Mouse (Mus musculus) kidney, adult 9 months (tissue): ENCODE measurements around the gene Arhgap27.
A peak's percentile ranks its signal among the peaks of the same experiment; 100 is the strongest.
"Not testable (repeated sequence)": the region's sequence is repeated elsewhere in the genome, so short reads cannot be mapped to it uniquely, and the experiment has no call there.

Experiments
- DNase-seq: peaks from one replicate; pipeline ENCODE4 v3.0.0; 2022

Gene Arhgap27

DNA sequence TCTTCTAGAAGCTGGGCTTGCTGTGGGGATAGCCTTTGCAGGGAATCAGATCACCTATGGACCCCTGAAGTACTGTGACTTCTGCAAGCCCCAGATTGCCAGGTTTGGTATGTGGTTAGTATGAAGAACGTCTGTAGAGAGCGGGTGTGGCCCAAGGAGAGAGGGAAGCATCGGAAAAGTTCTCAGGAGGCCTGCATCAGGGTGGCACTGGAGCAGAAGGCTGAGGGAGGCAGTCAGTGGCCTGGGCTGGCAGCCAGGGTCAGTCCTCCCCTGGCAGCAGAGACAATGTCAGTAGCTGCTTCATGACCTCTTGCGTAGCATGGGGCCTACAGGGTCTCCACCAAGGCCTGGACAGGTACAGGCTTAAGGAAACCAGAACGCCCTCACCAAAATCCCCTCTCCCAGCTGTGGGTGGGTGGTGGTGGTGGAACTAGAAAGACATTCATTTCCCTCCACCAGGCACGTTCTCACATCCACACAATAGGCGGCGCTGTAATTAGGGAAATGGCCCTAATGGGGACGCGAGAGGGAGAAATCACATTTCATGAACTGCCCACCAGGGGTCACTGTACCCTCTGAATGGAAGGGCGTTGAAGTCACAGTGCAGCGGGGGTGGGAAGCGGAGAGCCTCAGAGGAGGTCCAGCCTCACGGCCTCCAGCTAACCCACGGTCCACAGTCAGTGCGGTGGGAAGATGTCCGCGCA lies 31.2 kb downstream of the Arhgap27 start:
- DNase-seq: peak; percentile 89

DNA sequence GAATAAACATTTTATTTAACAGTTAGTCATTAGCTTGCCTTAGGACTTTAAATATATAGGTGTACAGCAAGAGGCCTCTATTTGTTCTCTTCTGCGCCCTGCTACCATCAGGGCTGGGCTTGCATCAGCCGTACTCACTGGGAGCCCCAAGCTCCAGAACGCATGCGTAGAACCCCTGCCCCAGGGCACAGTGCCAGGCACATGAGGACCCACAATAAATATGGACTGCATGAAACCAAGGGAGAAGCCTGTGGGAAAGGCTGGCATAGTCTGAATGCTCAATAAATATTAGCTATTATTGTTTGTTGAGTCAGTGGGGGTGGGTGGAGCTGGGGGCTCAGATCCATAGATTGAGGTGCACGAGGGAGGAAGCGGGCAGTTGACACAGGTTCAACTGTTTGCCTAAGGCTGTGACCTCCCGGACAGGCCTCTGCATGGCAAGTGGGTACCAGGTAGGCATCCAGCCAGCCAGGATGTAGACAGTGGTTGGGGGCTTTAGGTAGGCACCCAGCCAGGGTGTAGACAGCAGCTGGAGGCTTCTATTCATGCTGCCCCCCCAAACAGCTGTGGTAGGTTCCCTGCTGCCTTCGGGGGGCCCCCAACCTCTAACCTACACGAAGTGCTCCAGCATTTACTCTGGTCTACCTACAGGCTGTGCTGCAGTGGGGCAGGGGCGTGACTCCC lies 31.8 kb downstream of the Arhgap27 start:
- no peak for DNase-seq

DNA sequence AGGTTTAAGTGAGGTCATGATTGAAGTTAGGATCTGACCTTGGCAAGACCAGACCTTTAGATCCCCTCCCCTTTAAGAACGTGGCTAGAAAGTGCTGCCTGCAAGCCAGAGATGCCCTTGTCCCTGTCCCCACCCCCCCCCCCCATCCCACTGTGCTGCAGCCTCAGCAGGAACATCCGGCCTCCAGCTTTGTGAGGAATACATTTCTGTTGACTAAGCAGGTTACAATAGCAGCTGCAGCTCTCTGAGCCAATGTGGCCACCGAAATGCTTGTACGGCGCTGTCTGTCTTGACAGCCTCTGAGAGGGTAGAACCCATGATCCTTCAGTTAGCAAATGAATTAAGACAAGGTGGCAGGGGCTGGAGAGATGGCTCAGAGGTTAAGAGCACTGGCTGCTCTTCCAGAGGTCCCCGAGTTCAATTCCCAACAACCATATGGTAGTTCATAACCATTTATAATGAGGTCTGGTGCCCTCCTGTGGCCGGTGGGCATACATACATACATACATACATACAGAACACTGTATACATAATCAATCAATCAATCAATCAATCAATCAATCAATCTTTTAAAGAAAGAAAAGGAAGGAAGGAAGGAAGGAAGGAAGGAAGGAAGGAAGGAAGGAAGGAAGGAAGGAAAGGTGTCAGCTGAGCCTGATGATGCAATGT lies 32.7 kb downstream of the Arhgap27 start:
- no peak for DNase-seq

DNA sequence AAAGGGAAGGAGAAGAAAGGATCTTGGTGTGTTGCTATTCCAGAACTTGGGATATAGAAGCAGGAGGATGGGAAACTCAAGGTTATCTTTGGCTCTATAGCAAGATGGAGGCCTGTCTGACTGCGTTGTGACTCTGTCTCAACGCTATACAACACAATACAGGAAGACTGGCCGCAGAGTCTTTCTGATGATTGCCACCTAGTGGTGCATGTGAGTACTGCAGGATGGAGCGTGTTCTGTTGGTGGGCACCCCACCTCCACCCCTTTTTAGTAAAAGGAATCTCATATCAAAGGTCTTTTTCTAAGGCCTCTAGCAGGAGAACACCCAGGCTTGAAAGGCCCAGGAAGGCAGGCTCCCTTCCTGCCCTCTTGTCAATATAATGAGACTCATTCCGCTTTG lies 36.5 kb downstream of the Arhgap27 start:
- peak; percentile 78 for DNase-seq

DNA sequence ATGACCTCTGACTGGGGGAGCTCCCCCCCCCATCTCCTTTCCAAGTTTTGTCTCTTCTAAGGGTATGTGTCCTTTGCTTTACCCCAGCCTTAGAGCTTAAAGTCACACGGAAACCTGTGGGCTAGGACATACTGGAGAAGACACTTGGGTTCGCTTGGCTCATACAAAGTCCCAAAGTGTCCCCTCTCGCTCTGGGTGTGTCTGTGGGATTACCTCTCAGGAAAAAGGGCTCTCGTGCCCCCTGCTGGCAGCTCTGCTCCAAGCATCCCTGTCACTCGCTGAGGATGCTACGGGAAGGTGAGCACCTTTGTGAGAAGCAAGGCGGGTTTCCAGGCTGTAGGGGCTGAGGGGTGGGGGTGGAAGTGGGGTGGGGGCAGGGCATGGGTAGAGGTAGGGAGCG lies 38.3 kb downstream of the Arhgap27 start:
- peak; percentile 76 for DNase-seq

DNA sequence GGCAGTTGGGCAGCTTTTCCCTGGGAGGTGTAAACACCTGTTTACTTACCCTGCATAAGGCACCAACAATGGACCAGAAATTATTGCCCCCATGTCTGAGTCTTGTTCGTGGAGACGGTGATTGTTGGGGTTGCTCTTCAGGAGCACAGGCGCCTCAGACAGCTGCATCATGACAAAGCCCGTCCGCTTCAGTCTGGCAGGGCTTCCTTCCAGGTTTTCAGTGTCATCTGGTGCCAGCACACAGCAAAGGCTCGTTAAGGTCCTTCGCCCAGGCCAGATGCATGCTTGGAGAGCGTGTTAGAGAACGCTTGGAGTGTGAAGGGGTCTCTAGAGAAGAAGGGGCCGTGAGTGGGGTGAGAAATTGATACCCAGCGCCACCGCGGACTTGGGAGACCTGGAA lies 38.8 kb downstream of the Arhgap27 start:
- DNase-seq: no peak

DNA sequence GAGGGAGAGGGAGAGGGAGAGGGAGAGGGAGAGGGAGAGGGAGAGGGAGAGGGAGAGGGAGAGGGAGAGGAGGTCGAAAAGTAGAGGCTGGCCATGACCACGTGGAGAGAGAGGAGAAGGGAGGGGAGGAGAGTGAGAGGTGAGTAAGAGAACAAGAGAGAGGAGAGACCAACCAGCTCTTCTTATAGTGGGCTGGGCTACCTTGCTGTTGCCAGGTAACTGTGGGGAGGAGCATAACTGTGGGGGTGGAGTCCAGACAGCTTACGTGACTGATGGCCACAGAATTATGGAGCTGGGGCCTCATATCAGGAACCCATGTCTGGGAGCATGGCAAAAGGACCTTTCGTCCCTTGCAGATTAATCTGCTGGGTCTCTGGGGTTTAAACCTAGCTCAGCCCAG lies 40.7 kb downstream of the Arhgap27 start:
- DNase-seq: not testable (repeated sequence)

DNA sequence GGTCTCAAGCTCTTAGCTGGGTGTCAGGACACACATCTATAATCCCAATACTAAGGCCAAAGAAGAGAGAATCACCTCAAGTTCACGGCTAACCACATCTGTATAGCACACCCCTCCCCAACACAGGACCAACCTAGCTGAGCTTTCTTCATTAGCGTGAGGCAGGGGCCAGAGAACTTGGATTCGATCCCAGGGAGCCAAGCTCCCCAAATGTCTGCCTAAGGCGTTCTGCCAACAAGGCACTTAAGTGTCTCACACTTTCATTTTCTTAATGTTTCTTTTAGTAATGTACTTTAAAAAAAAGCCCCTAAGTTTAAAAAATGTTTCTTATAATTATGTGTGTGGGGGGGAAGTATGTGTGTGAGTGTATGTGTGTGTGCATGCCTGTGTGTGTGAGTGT lies 42.8 kb downstream of the Arhgap27 start:
- no peak for DNase-seq

DNA sequence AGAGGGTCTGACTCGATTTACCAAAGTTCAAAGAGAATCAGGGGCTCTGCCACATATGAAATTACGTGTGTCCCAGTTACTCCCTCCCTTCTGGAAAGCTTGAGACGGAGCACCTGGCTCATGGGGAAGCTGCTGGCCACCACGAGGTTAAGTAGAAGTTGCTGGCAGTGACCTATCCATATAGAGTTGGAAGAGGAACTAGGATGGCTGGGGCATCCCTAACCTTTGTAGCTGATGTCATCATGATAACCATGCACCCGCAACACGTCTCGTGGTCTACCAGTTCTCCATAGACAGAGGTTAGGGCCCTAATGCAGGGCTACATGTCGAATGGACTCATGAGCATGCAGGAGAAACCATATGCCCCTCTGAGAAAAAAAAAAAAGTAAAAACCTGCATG lies 43.3 kb downstream of the Arhgap27 start:
- DNase-seq: no peak

DNA sequence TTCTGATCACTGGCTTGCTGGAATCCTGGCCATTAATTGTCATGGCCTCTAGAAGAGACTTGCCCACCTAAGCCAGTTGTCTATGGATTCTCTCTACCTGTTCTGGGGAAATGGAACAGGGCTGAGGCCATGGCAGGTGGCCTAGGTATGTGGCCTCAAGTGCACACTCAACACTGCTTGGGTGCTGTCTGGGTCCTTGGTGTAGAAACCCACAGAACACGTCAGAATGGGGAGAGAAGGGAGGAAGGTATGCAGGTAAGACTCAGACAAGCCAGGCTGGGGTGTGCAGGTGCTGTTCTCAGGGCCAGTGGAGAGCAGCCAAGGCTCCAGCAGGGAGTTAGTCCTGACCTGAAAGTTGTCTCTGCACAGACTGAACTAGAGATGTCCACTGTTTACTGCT lies 45.5 kb downstream of the Arhgap27 start:
- DNase-seq: no peak

DNA sequence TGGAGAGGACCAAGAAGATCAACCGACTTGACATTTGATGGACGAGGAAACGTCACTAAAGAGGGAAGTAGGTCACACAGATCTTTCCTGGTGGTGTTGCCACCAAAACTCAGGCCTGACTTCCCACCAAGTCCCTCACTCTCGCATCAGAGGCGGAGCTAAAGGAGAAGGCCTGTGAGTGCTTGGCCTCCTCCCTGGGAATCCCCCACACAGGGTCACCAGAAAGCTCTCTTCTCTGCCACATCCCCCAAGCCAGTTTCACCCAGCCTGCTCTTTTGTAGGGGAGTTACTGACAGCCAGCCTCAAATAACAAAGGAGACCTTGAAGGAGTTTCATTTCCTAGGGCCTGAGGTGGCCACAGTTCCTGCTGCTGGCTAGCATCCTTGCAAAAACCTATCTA lies 48.1 kb downstream of the Arhgap27 start:
- DNase-seq: no peak

DNA sequence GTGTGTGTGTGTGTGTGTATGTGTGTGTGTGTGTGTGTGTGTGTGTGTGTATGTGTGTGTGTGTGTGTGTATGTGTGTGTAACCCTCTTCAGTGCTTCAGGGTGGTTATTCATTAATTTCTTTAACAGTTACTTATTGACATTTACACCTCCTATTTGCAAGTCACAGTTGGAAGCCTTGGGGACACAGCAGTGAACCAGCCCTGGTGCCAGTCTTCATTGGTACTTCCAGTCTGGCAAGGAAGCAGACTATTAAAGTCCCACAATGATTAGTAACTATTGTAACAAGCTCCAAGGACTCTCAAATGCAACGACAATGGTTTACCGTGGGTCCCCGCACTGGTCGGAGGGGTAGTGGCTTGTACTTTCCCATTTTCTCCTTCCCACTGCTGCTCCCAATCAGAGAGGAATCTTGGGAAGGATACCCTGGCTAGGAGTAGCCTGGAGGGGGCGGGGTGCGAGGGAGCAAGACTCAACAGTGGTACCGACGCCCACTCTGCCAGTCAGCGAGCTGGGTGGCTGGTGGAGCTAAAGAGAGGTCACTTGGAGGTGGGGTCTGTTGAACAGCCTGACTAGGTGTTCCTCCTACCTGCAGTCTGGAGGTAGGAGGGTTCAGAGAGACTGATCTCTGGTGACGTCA lies 48.6 kb downstream of the Arhgap27 start:
- peak; percentile 78 for DNase-seq

DNA sequence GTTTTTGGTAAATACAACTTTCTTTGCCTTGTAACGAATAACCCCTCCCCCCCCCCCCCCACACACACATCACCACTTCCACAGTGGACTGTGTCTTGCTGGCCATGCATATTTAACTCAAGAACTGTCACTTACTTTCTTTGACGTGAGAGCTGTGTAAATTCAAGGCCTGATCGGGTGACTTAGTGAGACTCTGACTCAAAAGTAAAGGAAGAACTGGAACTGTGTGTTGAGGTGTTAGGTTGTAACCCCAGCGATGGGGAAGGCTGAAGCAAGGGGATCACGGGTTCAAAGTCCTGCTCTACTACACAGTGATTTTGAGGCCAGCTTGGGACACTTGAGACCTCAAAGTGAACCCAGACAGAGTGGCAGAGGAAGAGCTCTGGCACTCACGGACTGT lies 50.0 kb downstream of the Arhgap27 start:
- no peak for DNase-seq

DNA sequence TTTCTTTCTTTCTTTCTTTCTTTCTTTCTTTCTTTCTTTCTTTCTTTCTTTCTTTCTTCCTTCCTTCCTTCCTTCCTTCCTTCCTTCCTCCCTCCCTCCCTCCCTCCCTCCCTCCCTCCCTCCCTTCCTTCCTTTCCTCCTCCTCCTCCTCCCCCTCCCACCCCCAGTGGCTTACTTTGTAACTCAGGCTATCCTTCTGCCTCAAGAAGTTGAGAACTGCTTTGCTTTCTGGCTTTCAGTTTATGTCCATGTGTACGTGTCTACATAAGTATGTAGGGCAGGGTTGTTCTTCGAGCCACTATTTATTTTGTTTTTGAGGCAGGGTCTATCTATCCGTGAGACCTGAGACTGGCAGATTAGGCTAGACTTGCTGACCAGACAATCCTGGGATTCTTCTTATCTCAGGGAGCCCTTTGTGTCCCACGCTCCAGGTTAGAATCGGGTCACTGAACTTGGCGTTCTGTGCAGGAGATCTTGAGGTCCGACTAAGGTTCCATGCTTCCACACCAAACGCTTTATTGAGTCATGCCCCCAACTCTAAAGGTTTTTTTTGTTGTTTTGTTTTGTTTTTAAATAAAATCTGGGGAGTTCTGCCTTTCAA lies 50.7 kb downstream of the Arhgap27 start:
- no peak for DNase-seq

DNA sequence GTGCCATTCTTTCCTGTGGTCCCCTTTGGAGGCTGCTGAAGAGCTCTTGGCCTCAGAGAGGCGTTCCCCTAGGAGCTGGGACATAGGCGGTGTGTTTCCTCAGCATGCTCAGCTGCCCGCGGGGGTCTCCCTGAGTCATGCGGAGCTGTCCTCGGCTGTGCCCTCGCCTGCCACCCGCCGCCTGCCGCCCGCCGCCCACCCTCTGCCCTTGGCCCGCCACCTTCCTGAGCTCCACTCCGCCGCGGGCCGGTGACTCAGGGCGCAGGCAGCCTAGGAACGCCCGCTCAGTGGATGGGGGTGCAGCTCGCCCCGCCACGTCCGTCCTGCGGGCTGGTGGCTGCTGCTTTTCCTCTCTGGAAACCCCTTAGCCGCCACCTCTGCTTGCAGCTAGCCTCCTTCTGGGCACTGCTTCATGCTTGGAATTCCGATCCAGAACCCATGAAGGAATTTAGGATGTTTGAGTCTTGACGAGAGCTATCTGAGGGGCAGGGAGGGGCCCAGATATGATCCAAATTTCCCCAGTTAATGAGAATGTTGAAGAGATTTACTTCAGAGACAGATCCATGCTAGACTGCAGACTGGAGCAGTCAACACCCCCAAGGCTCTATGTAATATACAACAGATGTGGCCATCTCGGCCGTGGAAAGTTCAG lies 51.4 kb downstream of the Arhgap27 start:
- peak; percentile 40 for DNase-seq

DNA sequence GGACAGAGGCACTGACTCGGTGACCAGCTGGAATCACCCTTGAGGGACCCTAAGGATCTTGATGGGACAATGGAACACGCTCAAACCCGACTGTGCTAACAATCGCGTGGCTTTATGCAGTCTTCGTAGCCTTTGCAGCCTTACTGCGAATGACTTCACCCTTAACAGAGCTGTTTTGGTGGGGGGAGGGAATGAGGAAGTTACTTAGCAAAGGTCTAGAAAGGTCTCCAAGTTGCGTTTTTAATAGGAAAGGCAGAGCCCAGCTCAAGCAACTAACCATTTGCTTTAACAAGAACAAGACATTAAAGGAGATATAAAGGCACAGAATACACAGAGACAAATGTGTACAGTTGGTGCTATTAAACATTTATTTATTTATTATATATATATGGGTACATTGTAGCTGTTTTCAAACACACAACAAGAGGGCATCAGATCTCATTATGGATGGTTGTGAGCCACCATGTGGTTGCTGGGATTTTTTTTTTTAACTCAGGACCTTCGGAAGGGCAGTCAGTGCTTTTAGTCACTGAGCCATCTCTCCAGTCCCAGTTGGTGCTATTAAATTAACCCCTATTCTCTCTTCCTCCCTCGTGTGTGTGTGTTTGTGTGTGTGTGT lies 53.4 kb downstream of the Arhgap27 start:
- DNase-seq: no peak

DNA sequence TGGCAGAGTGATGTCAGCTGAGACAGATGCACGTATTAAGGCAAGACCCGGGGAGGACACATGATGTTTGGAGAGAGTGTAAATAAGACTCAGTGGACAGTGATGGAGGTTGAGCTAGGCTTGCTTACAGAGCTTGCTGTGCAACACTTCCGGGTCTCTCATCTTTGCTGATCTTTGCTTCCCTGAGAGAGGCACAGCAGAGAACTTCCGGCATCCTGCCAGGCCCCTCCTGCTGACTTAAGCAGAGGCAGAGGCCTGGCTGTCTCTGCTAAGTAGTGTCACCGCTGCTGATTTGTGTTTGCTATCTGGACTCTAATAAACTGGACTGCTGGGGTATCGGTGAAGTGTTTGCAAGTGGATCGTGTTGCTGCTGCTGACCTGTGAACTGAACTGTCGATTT lies 55.6 kb downstream of the Arhgap27 start:
- peak; percentile 75 for DNase-seq

DNA sequence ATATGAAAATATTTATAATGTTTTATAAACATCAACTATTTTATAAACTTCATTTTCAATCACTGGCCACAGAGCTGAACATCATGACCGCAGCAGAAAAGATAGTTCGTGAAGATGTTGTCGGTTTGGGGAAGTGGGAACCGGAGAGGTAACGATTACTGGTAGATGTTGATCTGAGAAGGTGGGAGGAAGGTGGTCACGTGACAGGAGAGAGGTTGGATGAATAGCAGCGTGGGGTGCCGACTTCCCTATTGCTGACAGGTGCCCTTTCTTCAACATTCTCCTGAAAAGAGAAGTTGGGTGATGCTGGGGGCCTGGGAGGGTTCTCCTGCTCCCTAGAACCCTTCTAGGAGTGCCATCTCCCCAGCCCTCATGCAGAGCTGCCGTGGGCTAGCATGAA lies 59.0 kb downstream of the Arhgap27 start:
- DNase-seq: no peak

DNA sequence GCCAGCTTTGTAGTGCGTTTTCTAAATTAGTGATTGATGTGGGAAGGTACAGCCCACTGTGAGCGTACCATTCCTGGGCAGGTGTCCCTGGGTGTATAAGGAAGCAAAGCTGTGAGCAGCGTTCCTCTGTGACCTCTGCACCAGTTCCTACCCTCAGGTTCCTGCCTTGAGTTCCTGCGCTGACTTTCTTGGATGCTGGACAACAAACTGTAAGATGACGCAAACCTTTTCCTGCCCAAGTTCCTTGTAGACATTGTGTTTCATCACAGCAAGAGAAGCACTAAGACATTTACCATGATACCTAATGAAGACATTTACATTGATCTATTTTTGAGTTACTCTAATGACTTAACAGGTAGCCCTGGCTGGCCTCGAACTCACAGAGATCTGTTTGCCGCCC lies 68.7 kb downstream of the Arhgap27 start:
- DNase-seq: no peak

DNA sequence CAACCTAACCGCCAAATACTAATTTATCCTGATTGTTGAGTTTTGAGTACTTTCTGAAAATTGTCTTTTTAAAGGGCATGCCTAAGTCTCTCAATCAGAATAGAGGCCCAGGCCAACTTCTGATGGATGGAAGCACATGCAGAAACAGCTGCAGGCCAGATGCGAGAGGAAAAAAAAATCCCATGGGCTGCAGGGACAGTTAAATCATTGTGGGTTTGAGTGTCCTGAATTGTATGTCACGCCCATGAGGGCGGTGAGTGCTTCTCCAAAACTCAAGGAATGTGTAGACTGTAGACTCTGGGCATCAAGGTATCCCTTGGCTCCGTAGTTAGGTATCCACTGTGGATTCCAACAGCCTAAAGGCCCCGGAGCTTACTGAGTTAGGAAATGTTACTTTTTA lies 69.4 kb downstream of the Arhgap27 start:
- DNase-seq: no peak

DNA sequence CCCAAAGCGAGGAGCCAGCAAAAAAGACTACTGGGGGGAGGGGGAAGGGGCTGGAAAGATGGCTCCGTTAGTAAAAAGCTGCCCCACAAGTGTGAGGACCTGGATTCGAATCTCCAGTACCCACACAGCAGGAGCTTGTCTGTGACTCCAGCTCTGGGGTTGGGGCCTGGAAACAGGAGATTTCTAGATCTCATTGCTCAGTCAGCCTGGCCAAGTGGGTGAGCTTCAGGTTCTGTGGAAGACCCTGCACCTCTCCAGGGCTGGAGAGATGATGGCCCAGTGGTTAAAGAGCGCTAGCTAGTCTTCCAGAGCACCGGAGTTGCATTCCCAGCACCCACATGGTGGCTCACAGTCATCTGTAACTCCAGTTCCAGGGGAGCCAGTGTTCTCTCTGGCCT lies 70.6 kb downstream of the Arhgap27 start:
- no peak for DNase-seq

DNA sequence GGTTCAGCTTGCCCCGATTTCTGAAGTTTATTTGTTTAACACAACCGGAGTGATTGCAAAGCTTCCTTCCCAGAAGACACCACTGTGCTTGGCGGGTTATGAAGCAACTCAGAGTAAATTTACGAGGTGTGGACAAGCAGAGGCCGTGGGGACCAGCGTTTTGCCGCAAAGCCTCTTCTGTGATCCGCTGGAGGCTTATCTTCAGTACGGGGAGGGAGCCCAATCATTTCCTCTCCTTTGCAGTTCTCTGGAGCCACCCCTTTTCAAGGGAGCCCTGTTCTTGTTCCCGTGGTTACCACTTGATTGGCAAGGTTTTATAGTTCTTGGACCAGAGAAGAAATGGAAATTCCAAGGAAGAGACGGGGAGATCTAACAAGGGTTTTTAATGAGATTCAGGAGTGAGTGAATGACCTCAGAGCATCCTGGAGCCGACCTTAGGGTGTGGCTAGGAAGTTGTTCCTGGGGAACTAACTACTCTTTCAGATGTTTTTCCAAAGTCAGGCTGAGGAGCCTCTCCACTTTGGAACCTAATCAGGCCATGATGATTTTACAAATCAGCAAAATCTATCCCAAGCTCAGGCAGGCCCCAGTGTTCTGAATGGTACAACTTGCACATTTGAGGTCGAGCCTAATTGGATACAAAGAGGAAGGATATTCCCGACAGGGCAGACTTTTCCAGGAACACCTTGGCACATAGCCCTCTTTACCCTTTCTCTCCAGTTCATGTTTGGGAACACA lies 71.2 kb downstream of the Arhgap27 start:
- peak; percentile 60 for DNase-seq
